Mouse (Mus musculus): ENCODE measurements at regions not wholly inside any gene's neighbourhood (a gene's known extent, or its start where the extent isn't known, plus 50 kb on each side); places are given as distances from the start of the nearest gene placed in this dataset.
"Not testable (repeated sequence)": the region's sequence is repeated elsewhere in the genome, so short reads cannot be mapped to it uniquely, and the experiment has no call there.

DNA sequence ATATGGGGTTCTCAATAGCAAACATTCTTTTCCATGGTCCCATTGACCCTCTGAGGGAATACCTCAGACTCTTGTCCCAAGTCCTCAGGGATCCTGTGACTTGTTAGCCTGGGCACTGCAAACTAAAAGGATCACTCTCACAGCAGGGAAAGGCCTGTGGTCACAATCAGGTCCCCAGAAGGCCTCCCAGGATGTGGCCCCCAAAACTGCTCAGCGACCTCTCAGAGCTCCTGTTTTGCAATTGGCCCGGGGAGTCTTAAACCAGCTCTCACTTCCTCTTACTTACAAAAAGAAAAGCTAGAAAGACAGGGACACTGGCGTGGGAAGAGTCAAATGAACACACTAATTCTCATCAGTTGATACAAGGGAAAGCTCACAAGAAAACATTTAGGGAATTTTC is 59.4 kb upstream of the Rhobtb1 start:
- Histone ChIP-seq H3K9ac (replicated peaks; ENCODE audit: low read length) (no peak overlapping the region), H3K4me1 (ENCODE audit: control insufficient read depth, insufficient read depth, low read length) (no peaks in the 10 kb centered on the region), H3K4me3 (ENCODE audit: low read depth, low read length) (no peak overlapping the region), H3K4me2 (ENCODE audit: low read depth, low read length) (no peak overlapping the region), H3K36me3 (replicated peaks; ENCODE audit: control insufficient read depth, insufficient read depth, low read depth, low read length) (no peaks in the 10 kb centered on the region), H3K9me3 (replicated peaks; ENCODE audit: control insufficient read depth, low read length) (no peaks in the 10 kb centered on the region), H3K27me3 (ENCODE audit: control insufficient read depth, insufficient read depth, low read length) (no peaks in the 10 kb centered on the region), H3K27ac (replicated peaks; ENCODE audit: low read depth, low read length) (no peak overlapping the region)
- 79% methylated on average over 3 of the region's 3 CpGs for WGBS
- no peak for ATAC-seq (replicated peaks; ENCODE audit: insufficient number of reproducible peaks, low FRiP score, low TSS enrichment, low read depth)
- no peak for DNase-seq (ENCODE audit: low spot score)

DNA sequence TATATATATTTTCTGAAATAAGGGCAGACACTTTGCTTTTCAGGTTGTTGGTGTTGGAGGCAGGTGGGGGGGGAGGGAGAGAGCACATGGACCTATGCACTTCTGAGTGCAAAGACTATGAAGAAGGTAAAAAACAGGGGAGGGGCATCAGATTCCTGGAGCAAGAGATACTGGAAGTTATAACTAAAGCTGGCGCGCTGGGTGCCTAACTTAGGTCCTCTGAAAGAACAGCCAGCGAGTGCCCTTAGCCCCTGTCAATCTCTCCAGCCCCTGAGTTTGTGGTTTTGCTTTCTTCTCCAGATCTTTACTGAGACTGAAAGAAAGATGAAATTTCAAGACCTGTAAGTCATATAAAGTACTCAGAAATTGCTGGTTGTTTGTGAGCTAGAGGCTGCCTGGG is 51.2 kb upstream of the Rhobtb1 start:
- no peaks in the 10 kb centered on the region for H3K9me3 ChIP-seq (replicated peaks; ENCODE audit: control insufficient read depth, low read length)
- no peak for DNase-seq (ENCODE audit: low spot score)
- no peaks in the 10 kb centered on the region for H3K36me3 ChIP-seq (replicated peaks; ENCODE audit: control insufficient read depth, insufficient read depth, low read depth, low read length)
- ATAC-seq (replicated peaks; ENCODE audit: insufficient number of reproducible peaks, low FRiP score, low TSS enrichment, low read depth): no peak
- 99% methylated on average over 3 of the region's 3 CpGs for WGBS
- no peak overlapping the region for H3K9ac ChIP-seq (replicated peaks; ENCODE audit: low read length)
- no peak overlapping the region for H3K27ac ChIP-seq (replicated peaks; ENCODE audit: low read depth, low read length)
- H3K4me1 ChIP-seq (ENCODE audit: control insufficient read depth, insufficient read depth, low read length): no peaks in the 10 kb centered on the region
- H3K27me3 ChIP-seq (ENCODE audit: control insufficient read depth, insufficient read depth, low read length): no peaks in the 10 kb centered on the region
- no peak overlapping the region for H3K4me3 ChIP-seq (ENCODE audit: low read depth, low read length)
- H3K4me2 ChIP-seq (ENCODE audit: low read depth, low read length): no peak overlapping the region

DNA sequence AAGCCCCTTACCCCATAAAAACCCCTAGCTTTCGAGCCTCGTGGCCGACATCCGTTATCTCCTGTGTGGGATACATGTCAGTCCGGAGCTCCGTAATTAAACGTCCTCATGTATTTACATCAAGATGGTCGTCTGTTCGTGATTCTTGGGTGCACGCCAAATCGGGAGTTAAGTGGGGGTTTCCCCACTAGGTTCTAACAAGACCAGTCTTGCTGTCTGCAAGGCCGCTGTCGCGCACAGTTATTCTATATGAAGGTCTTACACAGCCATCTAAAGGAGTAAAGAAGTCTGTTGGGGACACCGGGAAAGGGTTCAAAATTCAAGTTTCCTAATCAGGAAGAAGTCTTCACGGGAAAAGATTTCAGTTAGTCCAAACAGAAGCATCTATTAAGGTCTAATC is 50.5 kb upstream of the Rhobtb1 start:
- H3K4me1 ChIP-seq (ENCODE audit: control insufficient read depth, insufficient read depth, low read length); H3K36me3 ChIP-seq (replicated peaks; ENCODE audit: control insufficient read depth, insufficient read depth, low read depth, low read length); H3K9ac ChIP-seq (replicated peaks; ENCODE audit: low read length); ATAC-seq (replicated peaks; ENCODE audit: insufficient number of reproducible peaks, low FRiP score, low TSS enrichment, low read depth); H3K4me3 ChIP-seq (ENCODE audit: low read depth, low read length); DNase-seq (ENCODE audit: low spot score); H3K27ac ChIP-seq (replicated peaks; ENCODE audit: low read depth, low read length); H3K27me3 ChIP-seq (ENCODE audit: control insufficient read depth, insufficient read depth, low read length); H3K4me2 ChIP-seq (ENCODE audit: low read depth, low read length); H3K9me3 ChIP-seq (replicated peaks; ENCODE audit: control insufficient read depth, low read length): not testable (repeated sequence)
- WGBS: 91% methylated on average over 16 of the region's 16 CpGs
